29 mouse cellular contexts compared by ENCODE assay signal in genomic region chr5:97387622-97388021, GRCm38 (mm10). TPM values are rescaled to one million over a fixed set of nuclear protein-coding genes. Genes with fewer than 3 reads are reported as not detected.
A peak's percentile ranks its signal among the peaks of the same experiment; 100 is the strongest.
DNase-seq lines count a peak whose midpoint lies in the region; ATAC-seq and TF ChIP-seq lines count a peak whose summit lies in the region.
"Had no signal": no experiment of that assay in that cellular context is flagged by ENCODE, and none has a peak within 500 bp of the region (broad histone marks: within the 10 kb centered on the region; RNA-seq: fewer than 3 reads in every experiment).

No protein-coding gene starts in this region.

- intact Hi-C loops in heart, postnatal 36 days (cut with DNase I) = no loop called here

- no peaks in the 10 kb centered on the region for H3K36me3 ChIP-seq in heart, embryonic 16.5 days (ENCODE audit: control insufficient read depth, insufficient read depth)
- no peaks in the 10 kb centered on the region for H3K36me3 ChIP-seq in midbrain, embryonic 16.5 days (ENCODE audit: control insufficient read depth, insufficient read depth, low read length)
- no peaks in the 10 kb centered on the region for H3K36me3 ChIP-seq in embryonic facial prominence, embryonic 10.5 days (replicated peaks)
- H3K36me3 ChIP-seq: embryonic facial prominence, embryonic 12.5 days; midbrain, embryonic 10.5 days; neural tube, embryonic 12.5 days; stomach, embryonic 15.5 days had no signal

- ATAC-seq in heart, embryonic 16.5 days (replicated peaks; ENCODE audit: extremely low read depth, insufficient read depth, low FRiP score) = 0 out of 2 replicates have a peak, but pooled peaks have one; percentile 37
- no peak for ATAC-seq in midbrain, embryonic 16.5 days
- ATAC-seq: CD4-positive, CD25-positive, alpha-beta regulatory T cell, adult 4 months; forebrain, embryonic 13.5 days; Patski had no signal

- H3K4me2 ChIP-seq in heart, embryonic 16.5 days (ENCODE audit: low read depth, low read length) = peak overlapping the region; percentile 55
- no peak overlapping the region for H3K4me2 ChIP-seq in midbrain, embryonic 16.5 days (ENCODE audit: low read length)
- H3K4me2 ChIP-seq: embryonic facial prominence, embryonic 12.5 days; forebrain, embryonic 13.5 days; liver, embryonic 11.5 days; neural tube, embryonic 12.5 days; stomach, embryonic 15.5 days had no signal

- TF ChIP-seq CTCF in layer of hippocampus, adult 2 months (conservative IDR thresholded peaks at IDR 0.05) = no peak

- H3K9me3 ChIP-seq in heart, embryonic 16.5 days (replicated peaks; ENCODE audit: control insufficient read depth, low read length) = no peaks in the 10 kb centered on the region
- no peaks in the 10 kb centered on the region for H3K9me3 ChIP-seq in midbrain, embryonic 16.5 days (replicated peaks; ENCODE audit: control insufficient read depth, low read length, poor library complexity, severe bottlenecking)
- H3K9me3 ChIP-seq in embryonic facial prominence, embryonic 10.5 days = no peaks in the 10 kb centered on the region
- H3K9me3 ChIP-seq: embryonic facial prominence, embryonic 12.5 days; forebrain, embryonic 13.5 days; neural tube, embryonic 12.5 days; stomach, embryonic 15.5 days had no signal

- WGBS in heart, embryonic 16.5 days = 31% methylated on average over 6 of the region's 6 CpGs
- 89% methylated on average over 6 of the region's 6 CpGs for WGBS in midbrain, embryonic 16.5 days
- WGBS in embryonic facial prominence, embryonic 10.5 days = 86% methylated on average over 6 of the region's 6 CpGs

- H3K4me3 ChIP-seq in layer of hippocampus, adult 2 months = peak overlapping the region; percentile 23; the same call in 1 of the 2 replicates
- H3K4me3 ChIP-seq in heart, embryonic 16.5 days (ENCODE audit: low read length) = peak overlapping the region; percentile 22
- H3K4me3 ChIP-seq in midbrain, embryonic 16.5 days (ENCODE audit: low read depth, low read length) = no peak overlapping the region
- no peak overlapping the region for H3K4me3 ChIP-seq in embryonic facial prominence, embryonic 10.5 days
- H3K4me3 ChIP-seq: embryonic facial prominence, embryonic 12.5 days; erythroblast, embryonic 14.5 days; forebrain, embryonic 13.5 days; midbrain, embryonic 10.5 days; neural tube, embryonic 12.5 days; stomach, embryonic 15.5 days had no signal

- no peaks in the 10 kb centered on the region for H3K27me3 ChIP-seq in heart, embryonic 16.5 days (ENCODE audit: control insufficient read depth, insufficient read depth, low read length)
- no peaks in the 10 kb centered on the region for H3K27me3 ChIP-seq in midbrain, embryonic 16.5 days (ENCODE audit: control insufficient read depth, insufficient read depth, low read depth, low read length)
- no peaks in the 10 kb centered on the region for H3K27me3 ChIP-seq in embryonic facial prominence, embryonic 10.5 days (replicated peaks; ENCODE audit: low read depth, poor library complexity, severe bottlenecking)
- H3K27me3 ChIP-seq: embryonic facial prominence, embryonic 12.5 days; forebrain, embryonic 13.5 days; neural tube, embryonic 12.5 days; Patski; stomach, embryonic 15.5 days had no signal

- peaks cover 8% of the 10 kb centered on the region; the same call in 1 of the 2 replicates for H3K4me1 ChIP-seq in heart, embryonic 16.5 days (ENCODE audit: control insufficient read depth, insufficient read depth, low read length)
- no peaks in the 10 kb centered on the region for H3K4me1 ChIP-seq in midbrain, embryonic 16.5 days (ENCODE audit: control insufficient read depth, insufficient read depth, low read length)
- H3K4me1 ChIP-seq in embryonic facial prominence, embryonic 10.5 days = no peaks in the 10 kb centered on the region
- H3K4me1 ChIP-seq: embryonic facial prominence, embryonic 12.5 days; neural tube, embryonic 12.5 days had no signal

- no peak overlapping the region for H3K9ac ChIP-seq in heart, embryonic 16.5 days (ENCODE audit: low read length)
- H3K9ac ChIP-seq in midbrain, embryonic 16.5 days (ENCODE audit: low read depth, low read length) = no peak overlapping the region
- H3K9ac ChIP-seq: embryonic facial prominence, embryonic 12.5 days; forebrain, embryonic 13.5 days; neural tube, embryonic 12.5 days; stomach, embryonic 15.5 days had no signal

- H3K27ac ChIP-seq in layer of hippocampus, adult 2 months = 0 out of 2 replicates have a peak overlapping the region, but pooled peaks have one; percentile 28
- no peak overlapping the region for H3K27ac ChIP-seq in heart, embryonic 16.5 days (ENCODE audit: low read length)
- no peak overlapping the region for H3K27ac ChIP-seq in midbrain, embryonic 16.5 days (ENCODE audit: low read length)
- no peak overlapping the region for H3K27ac ChIP-seq in embryonic facial prominence, embryonic 10.5 days (replicated peaks)
- H3K27ac ChIP-seq: embryonic facial prominence, embryonic 12.5 days; forebrain, embryonic 13.5 days; kidney, postnatal 0 days; macrophage; midbrain, embryonic 10.5 days; neural tube, embryonic 12.5 days; stomach, embryonic 15.5 days had no signal

- DNase-seq in heart, adult 11 months = peak; percentile 57
- DNase-seq in heart, postnatal 36 days = no peak
- DNase-seq in layer of hippocampus, adult 2 months (ENCODE audit: low spot score in 2 of 2) = no peak
- DNase-seq in layer of hippocampus, postnatal 10 days (ENCODE audit: low spot score in 2 of 2) = no peak
- peak; percentile 49 for DNase-seq in brain, adult 2 months (ENCODE audit: low read depth, low spot score)
- no peak for DNase-seq in embryonic facial prominence, embryonic 10.5 days (ENCODE audit: low spot score)
- DNase-seq: adrenal gland, adult 8-10 months; cerebellum, adult 9-10 months; gastrocnemius, postnatal 10 days; kidney, adult 18-20 months; lung, adult 18-20 months; thymus, adult 18-20 months; thymus, postnatal 4 days had no signal

RNA-seq across cellular contexts. Expression of gene Naa11, which starts 4.6 kb away (rescaled TPM):
- total RNA-seq in heart, postnatal 36 days (2021) = not detected
- not detected for total RNA-seq in layer of hippocampus, adult 2 months (2021)
- total RNA-seq in layer of hippocampus, postnatal 10 days (2021) = not detected
- 0.05 TPM in 1 of 2 replicates, not detected in the other for polyA plus RNA-seq in heart, embryonic 16.5 days (2015; fragmentation: Nextera tagmentation; extraction: Ambion mirVana)
- polyA plus RNA-seq in midbrain, embryonic 16.5 days (2015; fragmentation: Nextera tagmentation; extraction: Ambion mirVana) = 0.05 and 0.11 TPM in 2 replicates
- polyA plus RNA-seq in embryonic facial prominence, embryonic 10.5 days (2016; fragmentation: Nextera tagmentation; extraction: Ambion mirVana) = not detected in 2 replicates
- total RNA-seq: adrenal gland, adult 8-10 months; gastrocnemius, postnatal 10 days; layer of hippocampus, adult 18-20 months had no signal
- polyA plus RNA-seq: CD4-positive, CD25-positive, alpha-beta regulatory T cell, adult 4 months; embryonic facial prominence, embryonic 12.5 days; erythroblast, embryonic 14.5 days; hindbrain, embryonic 11.5 days; kidney, postnatal 0 days; limb, embryonic 11.5 days; liver, embryonic 11.5 days; macrophage; midbrain, embryonic 10.5 days; neural tube, embryonic 12.5 days; Patski had no signal

Comparison
In these comparisons a context has a peak if more than half of its experiments do, and no peak if none do; other contexts are left out.
1. DNase-seq: peak in heart, adult 11 months (single experiment) and brain, adult 2 months (single experiment); none in heart, postnatal 36 days (0 of 2), layer of hippocampus, adult 2 months (0 of 2), layer of hippocampus, postnatal 10 days (0 of 2) and embryonic facial prominence, embryonic 10.5 days (single experiment).
2. H3K4me3 ChIP-seq: peak in layer of hippocampus, adult 2 months (single experiment) and heart, embryonic 16.5 days (single experiment); none in midbrain, embryonic 16.5 days (single experiment) and embryonic facial prominence, embryonic 10.5 days (single experiment).